Comparison of ENCODE assay signal across 28 mouse cellular contexts in the genomic region with DNA sequence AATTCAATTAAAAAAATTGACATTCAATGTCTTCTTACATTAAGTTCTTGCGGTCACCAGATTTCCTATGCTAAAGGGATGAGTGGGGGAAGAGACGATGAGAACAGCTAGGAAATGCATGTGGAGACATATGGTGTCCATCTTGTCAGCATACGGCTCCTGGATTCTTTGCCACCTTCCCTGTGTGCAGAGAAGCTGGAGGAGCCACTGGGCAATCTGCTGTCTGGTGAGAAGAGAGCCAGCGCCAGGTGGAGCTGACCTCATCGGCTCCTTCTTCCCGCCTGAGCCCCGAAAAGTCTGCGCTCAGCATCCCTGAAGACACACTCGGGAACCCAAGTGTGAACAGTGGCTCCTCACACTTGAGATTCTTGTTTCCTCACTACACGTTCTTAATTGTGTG.
DNase-seq lines count a peak whose midpoint lies in the region; ATAC-seq and TF ChIP-seq lines count a peak whose summit lies in the region.
"Had no signal": no experiment of that assay in that cellular context is flagged by ENCODE, and none has a peak within 500 bp of the region (broad histone marks: within the 10 kb centered on the region; RNA-seq: fewer than 3 reads in every experiment).

No protein-coding gene starts in this region.

- no peak overlapping the region for H3K9ac ChIP-seq in midbrain, postnatal 0 days (replicated peaks; ENCODE audit: low read length, poor library complexity, severe bottlenecking)
- H3K9ac ChIP-seq in midbrain, embryonic 15.5 days, result no peak overlapping the region
- H3K9ac ChIP-seq: embryonic facial prominence, embryonic 12.5 days; heart, embryonic 12.5 days; kidney, embryonic 15.5 days; liver, embryonic 14.5 days; lung, embryonic 15.5 days; midbrain, embryonic 13.5 days; neural tube, embryonic 12.5 days had no signal

- 93% methylated on average over 10 of the region's 10 CpGs for WGBS in midbrain, postnatal 0 days
- 90% methylated on average over 10 of the region's 10 CpGs for WGBS in midbrain, embryonic 15.5 days
- 86% methylated on average over 10 of the region's 10 CpGs for WGBS in lung, adult 2 months

- ATAC-seq in midbrain, postnatal 0 days (ENCODE audit: low FRiP score), result no peak
- ATAC-seq in midbrain, embryonic 15.5 days (replicated peaks), result no peak
- ATAC-seq in cerebellum, adult (ENCODE audit: insufficient number of reproducible peaks, low FRiP score, low TSS enrichment), result peak; percentile 99
- ATAC-seq: intestine, postnatal 0 days; midbrain, embryonic 13.5 days; Patski had no signal

- no peak overlapping the region for H3K4me2 ChIP-seq in midbrain, postnatal 0 days (ENCODE audit: low read depth, low read length, poor library complexity, severe bottlenecking)
- H3K4me2 ChIP-seq in midbrain, embryonic 15.5 days, result no peak overlapping the region
- H3K4me2 ChIP-seq: embryonic facial prominence, embryonic 12.5 days; heart, embryonic 12.5 days; kidney, embryonic 15.5 days; lung, embryonic 15.5 days; midbrain, embryonic 13.5 days; neural tube, embryonic 12.5 days had no signal

- H3K9me3 ChIP-seq in midbrain, postnatal 0 days (ENCODE audit: low read length), result no peaks in the 10 kb centered on the region
- no peaks in the 10 kb centered on the region for H3K9me3 ChIP-seq in midbrain, embryonic 15.5 days
- H3K9me3 ChIP-seq: embryonic facial prominence, embryonic 12.5 days; G1E; heart, embryonic 12.5 days; hindbrain, embryonic 10.5 days; kidney, embryonic 15.5 days; lung, embryonic 15.5 days; midbrain, embryonic 13.5 days; neural tube, embryonic 12.5 days had no signal

- H3K27me3 ChIP-seq in midbrain, postnatal 0 days (ENCODE audit: insufficient read depth, low read length), result no peaks in the 10 kb centered on the region
- no peaks in the 10 kb centered on the region for H3K27me3 ChIP-seq in midbrain, embryonic 15.5 days (replicated peaks)
- H3K27me3 ChIP-seq: CH12.LX; embryonic facial prominence, embryonic 12.5 days; heart, embryonic 12.5 days; kidney, embryonic 15.5 days; lung, embryonic 15.5 days; megakaryocyte, embryonic 14.5 days; midbrain, embryonic 13.5 days; neural tube, embryonic 12.5 days; Patski had no signal

- H3K4me3 ChIP-seq in midbrain, postnatal 0 days (ENCODE audit: low read depth, low read length), result no peak overlapping the region
- H3K4me3 ChIP-seq in midbrain, embryonic 15.5 days, result no peak overlapping the region
- H3K4me3 ChIP-seq in lung, adult 2 months (replicated peaks; ENCODE audit: extremely low read depth, low read depth, low read length), result no peak overlapping the region
- H3K4me3 ChIP-seq: embryonic facial prominence, embryonic 12.5 days; heart, embryonic 12.5 days; hindbrain, embryonic 10.5 days; kidney, embryonic 15.5 days; lung, embryonic 15.5 days; megakaryocyte, embryonic 14.5 days; midbrain, embryonic 13.5 days; neural tube, embryonic 12.5 days had no signal

- DNase-seq in midbrain, postnatal 0 days (ENCODE audit: low spot score), result peak; percentile 66
- peak; percentile 94 for DNase-seq in cerebellum, adult 9-10 months
- DNase-seq in urinary bladder, postnatal 4 days (ENCODE audit: low spot score in 2 of 2), result no peak
- no peak for DNase-seq in testis, postnatal 14 days (ENCODE audit: low spot score)
- no peak for DNase-seq in lung, adult 2 months
- DNase-seq: adrenal gland, adult 8-10 months; B cell, adult 2 months; gastrocnemius, postnatal 14 days; heart, adult 11 months; heart, postnatal 10 days; lung, postnatal 36 days; retina, postnatal 1 day had no signal

- TF ChIP-seq CTCF in midbrain, postnatal 0 days (IDR thresholded peaks at IDR 0.05), result no peak
- no peak for TF ChIP-seq CTCF in lung, adult 2 months (IDR thresholded peaks at IDR 0.05; ENCODE audit: insufficient read depth, low read length)

- TF ChIP-seq POLR2A in lung, adult 2 months (IDR thresholded peaks at IDR 0.05; ENCODE audit: borderline replicate concordance, extremely low read depth, low read depth, low read length), result no peak

- H3K4me1 ChIP-seq in midbrain, postnatal 0 days (ENCODE audit: insufficient read depth, low read length), result no peaks in the 10 kb centered on the region
- H3K4me1 ChIP-seq in midbrain, embryonic 15.5 days, result no peaks in the 10 kb centered on the region
- no peaks in the 10 kb centered on the region for H3K4me1 ChIP-seq in lung, adult 2 months (ENCODE audit: control insufficient read depth, insufficient read depth, low read length)
- H3K4me1 ChIP-seq: embryonic facial prominence, embryonic 12.5 days; heart, embryonic 12.5 days; hindbrain, embryonic 10.5 days; kidney, embryonic 15.5 days; lung, embryonic 15.5 days; megakaryocyte, embryonic 14.5 days; midbrain, embryonic 13.5 days; neural tube, embryonic 12.5 days had no signal

- no peaks in the 10 kb centered on the region for H3K36me3 ChIP-seq in midbrain, postnatal 0 days (ENCODE audit: insufficient read depth, low read length)
- no peaks in the 10 kb centered on the region for H3K36me3 ChIP-seq in midbrain, embryonic 15.5 days (replicated peaks)
- H3K36me3 ChIP-seq: embryonic facial prominence, embryonic 12.5 days; G1E; heart, embryonic 12.5 days; hindbrain, embryonic 10.5 days; kidney, embryonic 15.5 days; lung, embryonic 15.5 days; midbrain, embryonic 13.5 days; neural tube, embryonic 12.5 days had no signal

- H3K27ac ChIP-seq in midbrain, postnatal 0 days (ENCODE audit: low read depth, low read length), result no peak overlapping the region
- H3K27ac ChIP-seq in midbrain, embryonic 15.5 days, result no peak overlapping the region
- H3K27ac ChIP-seq: embryonic facial prominence, embryonic 12.5 days; hindbrain, embryonic 10.5 days; kidney, embryonic 15.5 days; liver, embryonic 14.5 days; lung, embryonic 15.5 days; midbrain, embryonic 13.5 days; neural tube, embryonic 12.5 days; stomach, postnatal 0 days had no signal

Comparison
In these comparisons a context has a peak if more than half of its experiments do, and no peak if none do; other contexts are left out.
1. DNase-seq: peak in midbrain, postnatal 0 days (single experiment) and cerebellum, adult 9-10 months (single experiment); none in urinary bladder, postnatal 4 days (0 of 2), testis, postnatal 14 days (single experiment) and lung, adult 2 months (single experiment).